Mouse (Mus musculus) layer of hippocampus, postnatal 36 days (tissue): ENCODE measurements around the gene Fam19a2. TPM values are rescaled to one million over a fixed set of nuclear protein-coding genes. Genes with fewer than 3 reads are reported as not detected.

ENCODE experiments used
- DNase-seq, 2 experiments: peaks; one replicate each; pipeline ENCODE4 v3.0.0; 2022
- total RNA-seq, 2 experiments: library from RNA; stranded (reverse); gene quantifications; 2 replicates each; pipeline ENCODE4 v1.2.3; 2021

Gene Fam19a2
- total RNA-seq, 2 experiments from 2014 or later, result 48.4 to 49.7 TPM

DNA sequence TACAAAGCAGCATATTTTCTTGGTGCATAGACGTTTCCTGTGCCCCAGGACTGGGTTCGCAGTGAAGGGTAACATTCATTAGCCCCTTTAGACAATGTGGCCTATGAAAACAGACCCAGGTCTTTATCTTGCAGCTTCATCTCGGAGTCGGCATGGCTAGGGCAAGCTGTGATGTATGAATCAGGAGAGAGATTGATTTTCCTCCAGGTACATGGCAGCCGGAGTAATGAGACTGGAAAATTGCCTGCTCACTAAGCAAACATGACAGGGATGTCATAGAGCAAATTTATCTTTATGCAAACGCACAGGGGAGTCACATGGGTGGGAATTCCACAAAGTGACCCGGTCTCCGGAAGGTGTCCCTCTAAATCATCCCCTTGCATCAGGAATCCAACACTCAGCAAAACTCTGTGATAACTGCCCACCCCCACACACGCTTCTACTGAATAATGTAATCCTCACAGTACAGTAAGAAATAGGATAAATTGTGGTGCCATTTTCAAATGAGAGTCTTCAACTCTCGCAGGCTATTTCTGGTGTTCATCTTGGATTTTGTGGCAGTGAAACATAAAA, 306.9 kb downstream of the Fam19a2 start:
- no peak for DNase-seq

DNA sequence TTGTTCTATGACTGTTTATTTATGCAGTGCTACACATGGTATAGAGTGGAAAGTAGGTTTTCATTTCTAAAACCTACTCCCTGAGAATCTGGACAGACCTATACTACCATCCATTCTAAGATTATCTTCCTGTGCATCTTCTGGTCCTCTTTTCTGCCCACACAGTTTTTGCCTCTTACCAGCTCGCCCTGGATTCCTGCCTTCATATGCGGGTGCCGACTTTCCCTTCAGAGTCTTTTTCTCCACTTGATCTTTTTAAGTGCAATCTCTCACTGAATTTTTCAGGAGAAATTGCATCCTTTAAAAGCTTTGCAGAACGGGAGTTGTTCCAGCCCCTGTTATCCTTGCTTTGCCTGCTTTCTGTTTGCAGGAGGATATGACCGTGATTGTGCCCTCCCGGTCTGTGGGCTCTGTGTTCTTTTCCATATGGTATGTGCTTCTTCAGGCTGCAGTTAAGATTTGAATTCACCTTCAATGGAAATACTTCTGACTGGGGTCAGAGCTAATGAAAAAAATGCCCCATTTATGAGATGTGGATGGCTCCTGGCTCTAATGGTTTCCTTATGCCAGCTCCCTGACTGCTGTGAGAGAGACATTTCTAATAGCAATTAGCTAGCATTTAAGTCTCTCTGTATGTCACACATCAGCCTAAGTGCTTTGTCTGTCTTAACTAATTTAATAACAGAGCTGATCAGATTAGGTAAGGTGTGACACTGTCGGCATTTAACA, 308.7 kb downstream of the Fam19a2 start:
- DNase-seq, result no peak

DNA sequence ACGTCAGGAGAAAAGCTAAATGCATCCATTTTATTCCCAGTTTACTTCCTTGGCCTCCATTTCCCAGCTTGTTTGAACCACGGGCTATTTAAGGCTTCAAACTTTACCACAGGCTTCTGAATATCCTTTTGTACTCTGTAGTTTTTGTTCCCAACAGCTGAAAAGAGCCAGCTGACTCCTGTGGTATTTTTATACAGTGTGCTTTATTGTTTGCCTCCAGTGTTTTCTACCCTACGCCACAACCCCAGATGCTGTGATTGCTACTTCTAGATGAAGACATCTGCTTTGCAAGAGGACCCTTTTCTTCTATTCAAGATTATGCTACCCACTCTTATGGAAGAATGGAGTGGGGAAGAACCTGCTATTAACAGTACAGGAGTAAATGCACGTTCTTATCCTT, 314.0 kb downstream of the Fam19a2 start:
- no peak for DNase-seq

DNA sequence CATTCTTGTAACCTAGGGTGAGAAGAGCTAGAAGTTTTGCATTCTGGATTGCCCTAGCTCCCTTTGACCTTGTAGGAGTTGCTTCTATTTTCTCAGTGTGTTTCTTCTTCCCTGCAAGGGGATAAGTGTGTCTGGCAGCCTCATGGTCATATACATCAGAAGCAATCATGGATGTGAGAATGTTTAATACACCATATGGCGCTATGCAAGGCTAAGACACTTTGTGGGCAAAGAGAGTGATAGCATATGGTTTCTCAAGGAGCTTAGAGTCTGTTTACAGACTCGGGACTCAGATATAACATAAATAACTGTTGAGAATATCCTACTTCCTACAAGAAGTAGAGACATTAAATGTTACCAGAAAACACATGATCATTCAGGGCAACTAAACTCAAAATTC, 315.2 kb downstream of the Fam19a2 start:
- DNase-seq, result no peak

DNA sequence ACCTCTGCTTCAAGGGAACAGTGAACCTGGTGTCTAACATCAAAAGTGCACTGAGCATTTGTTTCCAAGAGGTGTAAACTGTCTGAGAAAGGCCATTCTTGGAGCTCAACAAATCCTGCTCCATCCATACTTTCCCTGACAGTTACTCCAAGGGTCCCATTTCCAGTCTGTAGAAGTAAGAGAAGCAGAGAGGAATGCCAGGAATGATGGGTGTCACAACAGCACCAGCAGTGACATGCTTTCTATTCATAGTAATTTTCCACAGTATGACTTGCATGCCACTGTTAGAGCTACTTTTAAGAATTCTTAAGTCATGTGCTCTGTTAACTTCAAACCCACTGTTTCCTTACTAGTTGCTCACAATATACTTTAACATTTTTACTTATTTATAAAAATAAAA, 331.2 kb downstream of the Fam19a2 start:
- DNase-seq, result no peak

DNA sequence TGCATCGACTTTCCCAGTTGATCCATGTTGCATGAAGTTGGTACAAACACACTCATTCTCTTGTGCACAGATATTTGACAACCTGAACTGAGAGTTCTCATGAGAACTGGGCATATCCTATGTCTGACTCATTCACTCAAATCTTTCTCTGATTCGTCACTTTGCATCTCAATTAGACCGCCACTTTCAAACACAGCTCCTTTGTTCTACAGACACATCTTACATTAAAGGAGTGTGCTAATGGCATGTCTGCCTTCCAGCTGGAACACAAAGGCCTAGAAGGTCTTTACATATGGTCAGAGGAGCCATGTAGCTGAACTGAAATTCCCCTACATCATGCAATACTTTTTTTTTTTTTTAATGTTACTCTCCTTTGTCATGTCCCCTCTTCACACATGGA, 333.3 kb downstream of the Fam19a2 start:
- DNase-seq, result no peak

DNA sequence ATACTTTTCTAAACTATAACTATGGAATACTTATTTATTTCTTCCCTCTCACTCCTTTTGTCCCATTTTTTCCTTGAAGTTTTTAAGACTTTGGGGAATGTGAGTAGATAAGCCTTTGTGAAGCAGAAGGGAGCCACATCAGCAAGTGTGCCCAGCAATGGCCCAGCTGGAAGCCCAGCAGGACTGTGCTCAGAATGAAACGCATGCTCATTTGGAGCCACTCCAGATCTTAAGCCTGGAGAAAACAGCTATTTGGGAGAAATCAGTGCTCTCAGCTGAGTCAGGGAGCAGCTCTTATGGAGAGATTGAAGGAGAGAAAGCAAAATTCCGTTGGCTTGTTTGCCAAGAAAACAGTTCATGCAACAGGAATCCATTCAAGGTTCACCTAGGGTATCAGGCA, 341.9 kb downstream of the Fam19a2 start:
- no peak for DNase-seq

DNA sequence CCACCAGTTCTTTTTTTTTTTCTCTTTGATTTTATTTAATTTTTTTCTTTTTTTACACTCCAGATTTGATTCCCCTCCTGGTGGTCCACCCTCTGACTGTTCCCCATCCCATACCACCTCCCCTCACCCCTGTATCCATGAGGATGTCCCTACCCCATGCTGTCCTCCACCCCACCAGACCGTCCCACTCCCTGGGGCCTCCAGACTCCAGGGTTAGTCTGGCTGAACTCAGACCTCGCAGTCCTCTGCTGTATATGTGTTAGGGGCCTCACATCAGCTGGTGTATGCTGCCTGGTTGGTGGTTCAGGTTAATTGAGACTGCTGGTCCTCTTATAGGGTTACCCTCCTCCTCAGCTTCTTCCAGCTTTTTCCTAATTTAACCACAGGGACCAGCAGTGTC, 362.9 kb downstream of the Fam19a2 start:
- DNase-seq, result no peak

DNA sequence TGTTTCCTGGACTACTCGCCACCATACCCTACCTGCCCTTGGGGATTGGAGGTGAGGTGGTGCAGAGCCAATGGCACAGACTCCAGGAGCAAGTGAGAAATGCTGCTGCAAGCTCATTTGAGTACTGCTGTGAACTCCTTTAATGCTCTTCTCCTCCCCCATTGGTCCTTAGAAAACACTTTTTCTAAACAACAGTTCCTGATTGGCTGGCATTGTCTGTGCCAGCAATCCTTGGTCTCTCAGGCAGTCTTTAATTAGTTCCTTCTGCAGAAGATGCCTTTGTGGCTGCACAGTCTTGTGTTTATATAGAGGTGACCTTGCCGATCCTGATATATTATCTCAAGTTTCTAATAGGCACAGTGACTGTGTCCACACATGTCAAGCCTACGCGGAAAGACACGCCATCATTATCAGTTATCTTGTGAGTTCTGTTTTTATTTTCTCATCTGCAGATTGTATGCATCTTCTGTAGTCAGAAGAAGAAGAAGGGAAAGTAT, 365.5 kb downstream of the Fam19a2 start:
- no peak for DNase-seq

DNA sequence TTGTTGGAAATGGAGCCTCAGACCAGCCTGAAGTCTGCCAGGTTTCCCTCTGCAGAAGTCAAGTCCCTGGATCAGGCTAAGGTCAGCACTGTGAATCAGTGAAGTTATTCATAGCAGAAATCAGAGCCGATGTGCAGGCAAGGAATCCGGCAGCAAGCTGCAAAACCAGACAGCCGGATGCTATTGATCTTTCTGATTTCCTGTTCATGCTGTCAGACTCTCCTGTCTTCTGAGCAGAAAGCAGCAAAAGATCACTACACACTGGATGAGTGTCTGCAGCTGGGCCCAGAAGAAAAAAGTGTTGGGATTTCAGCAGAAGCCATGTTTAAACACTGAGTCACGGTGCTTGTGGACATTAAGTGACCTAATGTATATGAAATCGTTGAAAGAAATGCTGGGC, 368.2 kb downstream of the Fam19a2 start:
- no peak for DNase-seq

DNA sequence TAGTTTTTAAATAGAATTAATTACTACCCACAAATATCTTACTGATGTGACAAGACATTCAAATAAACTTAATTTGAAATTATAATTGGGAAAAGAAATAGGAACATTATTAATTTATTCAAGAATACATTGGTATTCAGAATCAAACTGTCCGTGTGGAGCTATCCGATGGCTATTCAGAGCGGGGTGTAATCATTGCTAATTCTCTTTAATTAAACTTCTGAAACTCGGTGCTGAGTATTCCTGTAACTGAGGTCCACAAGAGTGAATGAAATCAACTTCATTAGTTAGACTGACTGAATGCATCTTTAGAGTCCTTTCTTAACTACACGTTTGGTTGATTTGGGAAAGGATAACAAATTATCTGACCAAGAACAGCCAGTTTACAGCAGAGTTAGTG, 372.9 kb downstream of the Fam19a2 start:
- no peak for DNase-seq

DNA sequence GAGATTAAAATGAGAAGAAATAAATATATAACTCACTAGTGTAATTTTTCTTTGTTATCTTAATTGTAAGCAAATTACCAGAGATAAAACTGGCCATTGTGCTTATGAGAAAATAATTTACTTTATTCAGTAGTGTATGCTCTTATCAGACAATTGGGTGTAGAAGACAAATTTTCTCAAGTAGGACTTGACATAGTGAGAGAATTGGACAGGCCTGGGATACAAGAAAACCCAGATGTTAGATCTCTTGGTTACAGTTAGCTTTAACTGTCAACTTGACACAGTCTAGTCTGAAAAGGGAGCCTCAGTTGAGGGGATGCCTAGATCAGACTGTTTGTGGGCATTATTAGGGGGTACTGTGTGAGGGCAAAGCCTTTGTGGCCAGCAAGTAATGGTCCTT, 373.7 kb downstream of the Fam19a2 start:
- DNase-seq, result no peak

DNA sequence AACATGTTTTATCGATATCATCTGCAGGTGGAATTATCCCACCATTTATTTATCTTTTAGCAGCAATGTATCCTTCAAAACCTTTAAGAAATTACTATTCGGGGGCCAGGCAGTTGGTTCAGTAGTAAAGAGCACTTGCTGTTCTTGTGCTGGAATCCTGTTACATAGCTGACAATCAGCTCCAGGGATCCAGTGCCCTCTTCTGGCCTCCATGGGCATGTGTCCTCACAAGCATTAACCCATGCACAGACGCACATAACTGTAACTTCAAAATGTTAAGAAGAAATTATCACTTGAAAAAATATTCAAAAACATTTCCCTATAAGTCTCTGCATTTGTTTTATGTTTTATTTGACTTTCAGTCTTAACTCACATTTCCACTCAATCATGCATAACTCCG, 381.8 kb downstream of the Fam19a2 start:
- no peak for DNase-seq

DNA sequence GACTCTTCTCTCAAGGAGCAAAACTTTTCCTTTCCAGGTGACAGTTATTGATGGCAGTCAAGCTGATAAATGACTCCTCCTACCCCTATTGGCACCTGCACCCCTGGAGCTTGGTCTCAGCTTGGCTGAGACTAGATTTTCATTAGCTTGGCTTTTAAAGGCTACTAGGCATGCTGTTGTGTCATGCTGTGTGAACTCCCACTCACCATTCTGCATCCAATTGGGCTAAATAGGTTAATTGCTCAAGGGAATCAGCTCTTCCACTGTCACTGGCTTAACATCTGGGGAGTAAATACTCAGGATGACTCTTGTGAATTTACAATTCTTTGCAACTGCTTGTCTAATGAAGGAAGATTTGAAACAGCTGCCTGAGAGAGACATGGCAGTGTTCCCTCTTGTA, 407.4 kb downstream of the Fam19a2 start:
- no peak for DNase-seq

DNA sequence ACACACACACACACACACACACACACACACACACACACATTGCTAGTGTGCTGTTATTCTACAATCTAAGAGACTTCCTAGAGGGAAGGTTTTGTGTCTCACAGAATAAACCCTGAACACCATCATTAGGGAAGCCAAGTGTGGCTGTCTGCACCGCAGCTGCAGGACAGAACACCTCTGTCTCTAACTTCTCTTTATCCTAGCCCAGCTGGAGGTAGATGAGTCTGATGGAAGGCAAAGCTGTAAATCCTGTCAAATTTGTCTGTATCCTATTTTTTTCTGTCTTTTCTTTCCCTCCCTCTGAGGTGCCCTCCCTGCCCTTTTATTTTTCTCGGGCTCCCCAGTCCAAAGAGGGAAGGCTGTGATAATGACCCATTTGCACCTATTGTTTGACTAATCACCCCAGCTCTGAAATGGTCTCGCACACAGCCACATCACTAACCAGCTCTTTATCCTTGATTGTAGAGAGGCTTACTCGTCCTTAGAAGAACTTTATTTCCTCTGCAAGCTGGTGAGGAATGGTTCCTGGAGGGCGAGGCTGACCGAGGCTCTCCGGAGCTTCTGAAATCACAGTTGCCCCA, 414.6 kb downstream of the Fam19a2 start:
- no peak for DNase-seq

DNA sequence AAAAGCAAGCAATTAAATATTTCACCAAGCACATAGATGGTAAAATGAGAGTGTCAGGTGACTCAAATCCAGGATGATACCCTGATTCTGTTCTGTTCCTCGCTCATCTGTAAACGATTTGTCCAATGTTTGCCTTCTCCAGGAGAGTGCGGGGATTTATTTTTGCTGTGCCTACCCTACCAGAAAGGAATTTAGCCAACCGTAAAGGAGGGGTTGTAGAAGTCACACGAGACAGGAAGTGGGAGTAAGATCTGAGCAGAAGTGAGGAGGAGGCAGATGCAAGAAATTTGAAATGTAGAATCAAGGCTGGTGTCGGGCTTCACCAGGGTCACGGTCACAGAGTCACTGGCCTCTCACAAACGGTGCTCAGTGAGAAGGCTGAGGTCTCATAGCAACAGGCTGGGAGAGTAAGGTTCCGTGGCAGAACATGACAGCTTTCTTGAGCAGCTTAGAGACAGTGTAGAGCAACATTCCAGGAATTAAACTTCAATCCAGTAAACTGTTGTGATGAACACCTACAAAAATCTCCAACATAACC, 419.0 kb downstream of the Fam19a2 start:
- DNase-seq, result no peak

DNA sequence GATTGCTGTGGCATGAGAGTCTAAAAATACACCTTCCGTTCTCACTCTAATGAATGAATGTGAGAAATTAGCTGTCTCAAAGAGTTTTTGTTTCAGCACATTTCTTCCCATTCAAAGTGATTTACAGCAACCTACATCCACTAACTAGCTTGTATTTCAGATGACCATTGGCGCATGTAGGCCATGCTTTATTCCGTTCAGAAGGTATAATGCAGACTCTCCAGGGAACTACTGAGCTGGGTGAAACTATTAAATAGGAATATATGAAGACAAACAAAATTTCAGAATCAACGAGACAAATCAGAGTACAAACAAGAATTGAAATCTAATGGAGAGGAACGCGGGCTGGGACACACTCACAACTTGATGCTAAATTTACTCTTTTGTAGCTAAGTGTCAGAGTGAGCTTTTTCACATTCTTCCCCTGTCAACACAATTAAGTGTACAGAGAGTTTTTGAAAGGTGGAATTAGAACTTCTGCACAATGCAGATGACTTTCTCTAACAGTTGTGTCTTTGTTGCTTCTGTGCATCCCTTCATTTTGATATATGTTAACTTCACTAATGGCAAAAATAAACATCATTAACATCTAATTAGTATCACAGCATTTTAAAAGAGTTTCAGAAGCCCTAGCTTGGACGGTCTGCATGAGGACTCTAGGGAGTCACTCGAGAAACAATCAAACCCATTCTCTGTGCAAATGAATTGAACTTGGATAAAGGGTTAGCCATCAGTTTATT, 428.6 kb downstream of the Fam19a2 start:
- no peak for DNase-seq

DNA sequence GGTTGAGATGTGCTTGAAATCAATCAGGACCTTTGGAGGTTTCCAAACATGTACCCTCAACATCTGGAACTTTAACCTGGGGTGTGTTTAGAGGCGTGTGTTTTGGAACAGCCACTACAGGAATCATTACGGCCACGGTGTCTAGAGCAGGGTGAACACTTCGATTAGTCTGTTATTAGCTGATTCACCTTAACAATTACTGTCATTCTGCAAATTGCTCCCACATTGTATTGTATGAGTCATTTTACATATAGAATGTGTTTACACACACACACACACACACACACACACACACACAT, 429.1 kb downstream of the Fam19a2 start:
- DNase-seq, result no peak

DNA sequence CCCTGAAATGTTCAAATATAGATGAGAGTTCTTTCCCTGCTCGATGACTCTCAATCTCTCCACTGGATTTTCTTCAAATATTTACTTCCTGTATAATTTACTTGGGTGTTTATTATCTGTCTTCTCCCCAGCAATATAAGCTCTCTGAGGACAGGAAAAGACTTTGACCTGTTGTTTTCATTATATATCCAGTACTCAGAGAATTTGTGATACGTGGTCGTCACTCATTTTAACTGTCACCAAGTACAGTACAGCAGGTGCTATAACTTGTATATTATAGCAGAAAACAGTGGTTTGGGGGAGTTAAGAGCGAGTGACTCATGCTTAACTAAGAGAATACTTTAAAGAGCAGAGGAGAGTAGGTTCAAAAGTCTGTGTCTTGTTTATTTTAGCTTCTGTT, 438.8 kb downstream of the Fam19a2 start:
- no peak for DNase-seq

DNA sequence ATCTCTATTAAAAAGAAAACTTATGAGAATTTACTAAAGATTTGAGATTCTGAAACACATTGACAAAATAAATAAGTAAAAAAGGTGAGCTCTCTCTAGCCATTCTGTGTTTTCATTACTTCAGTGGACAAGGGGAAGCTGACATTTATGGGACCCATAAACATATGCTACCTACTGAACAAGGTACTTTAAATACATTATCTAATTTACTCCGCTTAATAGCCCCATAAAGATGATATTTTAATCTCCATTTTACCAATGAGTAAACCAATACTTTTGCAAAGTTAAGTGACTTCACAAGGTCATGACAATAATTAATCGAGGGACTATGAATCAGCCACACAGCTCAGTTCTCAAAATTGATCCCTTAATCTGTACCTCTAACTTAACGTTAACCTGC, 443.2 kb downstream of the Fam19a2 start:
- DNase-seq, result no peak

DNA sequence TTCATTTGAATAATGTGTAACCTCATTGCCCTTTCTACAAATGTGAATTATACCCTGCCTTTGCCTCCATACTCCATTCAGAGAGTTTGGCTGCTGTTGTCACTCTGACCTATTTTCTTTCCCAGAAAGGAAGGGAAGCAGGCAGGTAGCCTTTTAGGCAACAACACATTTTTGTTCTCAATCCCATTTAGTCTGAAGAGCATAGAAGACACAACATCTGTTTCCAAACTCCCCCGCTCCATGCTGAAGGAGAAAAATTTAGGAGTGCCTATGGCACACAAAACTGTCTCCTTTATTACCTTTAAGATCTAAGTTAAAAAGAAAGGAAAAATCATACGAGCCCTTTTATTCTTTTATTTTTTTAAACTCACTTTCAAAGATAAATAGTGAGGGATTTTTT, 446.9 kb downstream of the Fam19a2 start:
- DNase-seq, result no peak

DNA sequence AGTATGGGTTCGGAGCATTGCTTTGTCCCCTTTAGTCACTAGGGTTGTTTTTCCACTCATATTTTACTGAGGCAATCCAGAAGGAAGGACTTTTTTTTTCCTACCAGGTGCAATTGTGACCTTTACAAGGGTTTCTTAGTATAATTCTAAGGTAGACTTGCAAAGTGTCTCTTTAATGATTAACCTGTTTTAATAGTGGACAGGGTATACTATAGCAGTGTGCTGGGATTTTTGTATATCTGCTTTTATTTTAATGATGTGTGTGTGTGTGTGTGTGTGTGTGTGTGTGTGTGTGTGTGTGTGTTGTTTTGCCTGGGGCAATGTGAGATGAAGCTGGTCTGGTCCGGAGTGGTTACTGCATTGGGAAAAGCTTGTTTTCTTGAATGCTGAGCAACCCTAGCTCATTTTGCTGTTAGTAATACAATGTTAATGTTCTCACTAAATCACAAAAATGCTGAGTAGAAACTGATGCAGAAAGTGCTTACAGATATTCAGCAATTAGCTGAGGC, 458.2 kb downstream of the Fam19a2 start:
- no peak for DNase-seq

DNA sequence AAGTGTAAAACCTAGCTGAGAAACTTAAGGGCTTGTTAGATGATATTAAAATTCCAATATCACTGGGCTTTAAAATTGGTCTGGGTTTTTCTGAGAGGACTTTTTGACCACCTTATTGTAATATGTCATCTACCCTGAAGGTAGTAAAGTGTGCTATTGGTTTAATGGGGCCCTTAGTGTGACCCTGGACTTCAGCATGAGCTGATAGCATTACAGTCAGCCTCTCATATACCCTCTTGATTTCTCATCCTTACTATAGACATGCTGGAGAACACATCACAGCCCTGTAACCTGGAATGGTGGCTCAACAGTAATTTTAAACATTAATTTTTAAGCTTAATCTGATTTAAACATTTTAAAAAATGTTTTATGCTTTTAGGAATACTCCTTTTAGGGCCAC, 459.8 kb downstream of the Fam19a2 start:
- no peak for DNase-seq
